Mouse (Mus musculus) forebrain, embryonic 10.5 days (tissue): ENCODE data around the gene Ltbp2. TPM values are rescaled to one million over a fixed set of nuclear protein-coding genes. Genes with fewer than 3 reads are reported as not detected.

Experiments
- DNase-seq: peaks from one replicate; pipeline ENCODE4 v3.0.0-alpha.2; 2017; ENCODE audit warnings: low spot score; ENCODE audit errors: extremely low spot score
- H3K27ac ChIP-seq: fragments of 300-500 bp; sonication (generic); 2 replicates; pipeline ENCODE4 v1.5.1; 2016; ENCODE audit warnings: mild to moderate bottlenecking
- H3K27me3 ChIP-seq: fragments of 300-500 bp; sonication (generic); 2 replicates; pipeline ENCODE4 v1.6.1; 2016; ENCODE audit warnings: mild to moderate bottlenecking; ENCODE audit not compliant: poor library complexity, severe bottlenecking
- H3K36me3 ChIP-seq: fragments of 300-500 bp; sonication (generic); replicated peaks from 2 replicates; pipeline ENCODE4 v1.6.1; 2016; ENCODE audit warnings: mild to moderate bottlenecking, moderate library complexity
- H3K4me1 ChIP-seq: fragments of 300-500 bp; sonication (generic); 2 replicates; pipeline ENCODE4 v1.6.1; 2016
- H3K4me3 ChIP-seq: fragments of 300-500 bp; sonication (generic); 2 replicates; pipeline ENCODE4 v1.5.1; 2016; ENCODE audit warnings: mild to moderate bottlenecking, moderate library complexity
- H3K9me3 ChIP-seq: fragments of 300-500 bp; sonication (generic); 2 replicates; pipeline ENCODE4 v1.6.1; 2016; ENCODE audit warnings: mild to moderate bottlenecking, moderate library complexity
- WGBS: fragments of 180-500 bp; shearing (Covaris S2); methylation state at CpG from one replicate; pipeline ENCODE4 v1.1.7; 2016; 5-methylcytosine and 5-hydroxymethylcytosine counted together
- polyA plus RNA-seq: library from polyadenylated mRNA; unstranded; fragments of >200 nt; fragmentation: Nextera tagmentation; extraction: Ambion mirVana; gene quantifications from 2 replicates; pipeline ENCODE4 v1.2.1, GENCODE M21; 2016

The Ltbp2 gene
- polyA plus RNA-seq, 1 experiment from 2014 or later: 0.10 TPM

- Histone ChIP-seq H3K4me3 (no peak overlapping the region), H3K27me3 (no peaks in the 10 kb centered on the region), H3K27ac (no peak overlapping the region), H3K4me1 (peaks cover 18% of the 10 kb centered on the region; the same call in 1 of the 2 replicates), H3K9me3 (no peaks in the 10 kb centered on the region), H3K36me3 (no peaks in the 10 kb centered on the region)
- WGBS: 82% methylated on average over 9 of the region's 9 CpGs
- DNase-seq: no peak
Measured at GRCm38 (mm10) chr12:84805228-84805842, 71.0 kb downstream of the Ltbp2 start.

GRCm38 (mm10) chr12:84802625-84803024 lies 73.7 kb downstream of the Ltbp2 start:
- DNase-seq: no peak
- H3K27ac ChIP-seq: no peak overlapping the region
- 88% methylated on average over 3 of the region's 3 CpGs for WGBS

GRCm38 (mm10) chr12:84801532-84802110 lies 74.7 kb downstream of the Ltbp2 start:
- no peak overlapping the region for H3K27ac ChIP-seq
- no peak for DNase-seq
- H3K4me1 ChIP-seq: peaks cover 14% of the 10 kb centered on the region; the same call in 1 of the 2 replicates
- no peaks in the 10 kb centered on the region for H3K27me3 ChIP-seq
- H3K4me3 ChIP-seq: no peak overlapping the region
- no peaks in the 10 kb centered on the region for H3K9me3 ChIP-seq
- no peaks in the 10 kb centered on the region for H3K36me3 ChIP-seq
- WGBS: 91% methylated on average over 13 of the region's 13 CpGs

More at GRCm38 (mm10) chr12:84802625-84803024, 73.7 kb downstream of the Ltbp2 start:
- H3K4me3 ChIP-seq: no peak overlapping the region
- peaks cover 18% of the 10 kb centered on the region; the same call in 1 of the 2 replicates for H3K4me1 ChIP-seq
- no peaks in the 10 kb centered on the region for H3K36me3 ChIP-seq
- H3K27me3 ChIP-seq: no peaks in the 10 kb centered on the region
- H3K9me3 ChIP-seq: no peaks in the 10 kb centered on the region

GRCm38 (mm10) chr12:84800419-84800818 lies 75.9 kb downstream of the Ltbp2 start:
- Histone ChIP-seq H3K27me3 (no peaks in the 10 kb centered on the region), H3K4me3 (no peak overlapping the region), H3K36me3 (no peaks in the 10 kb centered on the region), H3K4me1 (peaks cover 3% of the 10 kb centered on the region; the same call in 1 of the 2 replicates), H3K27ac (no peak overlapping the region), H3K9me3 (no peaks in the 10 kb centered on the region)
- WGBS: 84% methylated on average over 4 of the region's 4 CpGs
- DNase-seq: no peak

GRCm38 (mm10) chr12:84799086-84799485 lies 77.2 kb downstream of the Ltbp2 start:
- Histone ChIP-seq H3K27ac (no peak overlapping the region), H3K36me3 (no peaks in the 10 kb centered on the region), H3K4me1 (no peaks in the 10 kb centered on the region), H3K9me3 (no peaks in the 10 kb centered on the region), H3K4me3 (no peak overlapping the region), H3K27me3 (no peaks in the 10 kb centered on the region)
- DNase-seq: no peak
- 91% methylated on average over 13 of the region's 13 CpGs for WGBS

- no peak overlapping the region for H3K27ac ChIP-seq
- WGBS: 91% methylated on average over 8 of the region's 8 CpGs
- H3K4me1 ChIP-seq: no peaks in the 10 kb centered on the region
- no peaks in the 10 kb centered on the region; the same call in 1 of the 2 replicates for H3K27me3 ChIP-seq
- no peaks in the 10 kb centered on the region for H3K9me3 ChIP-seq
- no peaks in the 10 kb centered on the region for H3K36me3 ChIP-seq
- no peak for DNase-seq
- H3K4me3 ChIP-seq: no peak overlapping the region
Measured at GRCm38 (mm10) chr12:84794647-84795046, 81.7 kb downstream of the Ltbp2 start.

- Histone ChIP-seq H3K36me3 (no peaks in the 10 kb centered on the region), H3K27ac (no peak overlapping the region), H3K4me1 (no peaks in the 10 kb centered on the region), H3K27me3 (no peaks in the 10 kb centered on the region; the same call in 1 of the 2 replicates), H3K9me3 (no peaks in the 10 kb centered on the region), H3K4me3 (no peak overlapping the region)
- WGBS: 86% methylated on average over 4 of the region's 4 CpGs
- no peak for DNase-seq
Measured at GRCm38 (mm10) chr12:84792629-84793028, 83.7 kb downstream of the Ltbp2 start.

- no peaks in the 10 kb centered on the region for H3K36me3 ChIP-seq
- DNase-seq: no peak
- WGBS: 81% methylated on average over 10 of the region's 10 CpGs
- H3K27me3 ChIP-seq: peaks cover 5% of the 10 kb centered on the region
- H3K4me1 ChIP-seq: peaks cover 6% of the 10 kb centered on the region; the same call in 1 of the 2 replicates
- no peaks in the 10 kb centered on the region for H3K9me3 ChIP-seq
- H3K27ac ChIP-seq: no peak overlapping the region
- H3K4me3 ChIP-seq: no peak overlapping the region
Measured at GRCm38 (mm10) chr12:84790853-84791252, 85.5 kb downstream of the Ltbp2 start.

GRCm38 (mm10) chr12:84786091-84786490 lies 90.2 kb downstream of the Ltbp2 start:
- H3K27me3 ChIP-seq: peaks cover 16% of the 10 kb centered on the region
- no peak overlapping the region for H3K4me3 ChIP-seq
- DNase-seq: no peak
- H3K27ac ChIP-seq: no peak overlapping the region
- no peaks in the 10 kb centered on the region for H3K9me3 ChIP-seq
- H3K4me1 ChIP-seq: peaks cover 17% of the 10 kb centered on the region
- WGBS: 67% methylated on average over 5 of the region's 5 CpGs
- no peaks in the 10 kb centered on the region for H3K36me3 ChIP-seq

GRCm38 (mm10) chr12:84784604-84785381 lies 91.5 kb downstream of the Ltbp2 start:
- H3K4me3 ChIP-seq: peak overlapping the region; percentile 19; the same call in 1 of the 2 replicates
- H3K27ac ChIP-seq: peak overlapping the region; percentile 37; the same call in 1 of the 2 replicates
- DNase-seq: peak; percentile 85
- peaks cover 17% of the 10 kb centered on the region for H3K4me1 ChIP-seq
- no peaks in the 10 kb centered on the region for H3K9me3 ChIP-seq
- no peaks in the 10 kb centered on the region for H3K36me3 ChIP-seq
- 36% methylated on average over 25 of the region's 25 CpGs for WGBS
- H3K27me3 ChIP-seq: peaks cover 16% of the 10 kb centered on the region

- Histone ChIP-seq H3K27me3 (no peaks in the 10 kb centered on the region), H3K4me3 (no peak overlapping the region)
- no peak for DNase-seq
Measured at GRCm38 (mm10) chr12:84776229-84776628, 100.1 kb downstream of the Ltbp2 start.

GRCm38 (mm10) chr12:84774376-84774775 lies 102.0 kb downstream of the Ltbp2 start:
- Histone ChIP-seq H3K4me1 (peaks cover 34% of the 10 kb centered on the region), H3K4me3 (peak overlapping the region; percentile 68)
- 95% methylated on average over 6 of the region's 6 CpGs for WGBS

More at GRCm38 (mm10) chr12:84776229-84776628, 100.1 kb downstream of the Ltbp2 start:
- H3K9me3 ChIP-seq: no peaks in the 10 kb centered on the region
- H3K4me1 ChIP-seq: peaks cover 20% of the 10 kb centered on the region
- H3K36me3 ChIP-seq: peaks cover 19% of the 10 kb centered on the region
- no peak overlapping the region for H3K27ac ChIP-seq

GRCm38 (mm10) chr12:84773476-84773875 lies 102.9 kb downstream of the Ltbp2 start:
- under 1% methylated on average over 20 of the region's 20 CpGs for WGBS
- Histone ChIP-seq H3K4me3 (peak overlapping the region; percentile 68), H3K27ac (peak overlapping the region; percentile 95), H3K27me3 (no peaks in the 10 kb centered on the region), H3K9me3 (no peaks in the 10 kb centered on the region), H3K36me3 (peaks cover 44% of the 10 kb centered on the region), H3K4me1 (peaks cover 36% of the 10 kb centered on the region)
- DNase-seq: no peak

More at GRCm38 (mm10) chr12:84774376-84774775, 102.0 kb downstream of the Ltbp2 start:
- no peak for DNase-seq
- no peaks in the 10 kb centered on the region for H3K9me3 ChIP-seq
- no peak overlapping the region for H3K27ac ChIP-seq
- no peaks in the 10 kb centered on the region for H3K27me3 ChIP-seq
- H3K36me3 ChIP-seq: peaks cover 36% of the 10 kb centered on the region
